In the genomic region with DNA sequence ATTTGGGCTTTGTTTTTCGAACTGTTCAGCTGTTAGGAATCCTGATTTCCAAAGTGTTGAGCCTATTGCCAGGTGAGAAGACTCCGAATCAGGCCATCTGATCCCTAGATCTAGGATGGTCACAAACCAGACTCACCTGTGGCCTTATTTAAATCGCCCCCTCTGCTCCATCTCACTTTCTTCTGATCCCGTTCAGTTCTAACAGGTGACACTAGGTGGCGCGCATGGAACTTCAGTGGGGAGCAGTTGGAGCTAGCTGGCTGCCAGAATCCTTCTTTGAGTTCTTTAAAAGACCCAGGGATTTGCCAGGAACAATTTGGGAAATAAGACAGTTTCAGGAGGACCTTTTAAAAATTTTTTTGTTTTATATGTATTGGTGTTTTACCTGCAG, we compare ENCODE assay signal across 8 mouse cellular contexts. TPM values are rescaled to one million over a fixed set of nuclear protein-coding genes. Genes with fewer than 3 reads are reported as not detected.
DNase-seq lines count a peak whose midpoint lies in the region; ATAC-seq and TF ChIP-seq lines count a peak whose summit lies in the region.

No protein-coding gene starts in this region.

- no peak overlapping the region; the same call in 1 of the 2 replicates for H3K4me2 ChIP-seq in embryonic facial prominence, embryonic 14.5 days (ENCODE audit: low read depth, low read length)
- no peak overlapping the region for H3K4me2 ChIP-seq in heart, postnatal 0 days (ENCODE audit: low read depth, low read length)
- no peak overlapping the region for H3K4me2 ChIP-seq in neural tube, embryonic 15.5 days

- peak; percentile 72; the same call in 1 of the 2 replicates for ATAC-seq in embryonic facial prominence, embryonic 14.5 days (ENCODE audit: low read depth)
- ATAC-seq in heart, postnatal 0 days (ENCODE audit: insufficient read depth, low read depth), result peak; percentile 64
- peak; percentile 84; the same call in 1 of the 2 replicates for ATAC-seq in neural tube, embryonic 15.5 days (ENCODE audit: low FRiP score)

- 8% methylated on average over 6 of the region's 6 CpGs for WGBS in embryonic facial prominence, embryonic 14.5 days
- 7% methylated on average over 6 of the region's 6 CpGs for WGBS in heart, postnatal 0 days
- WGBS in neural tube, embryonic 15.5 days, result 13% methylated on average over 6 of the region's 6 CpGs

- peaks cover 5% of the 10 kb centered on the region; the same call in 1 of the 2 replicates for H3K4me1 ChIP-seq in embryonic facial prominence, embryonic 14.5 days (ENCODE audit: control insufficient read depth, insufficient read depth, low read length)
- H3K4me1 ChIP-seq in heart, postnatal 0 days (ENCODE audit: control insufficient read depth, insufficient read depth), result no peaks in the 10 kb centered on the region
- no peaks in the 10 kb centered on the region for H3K4me1 ChIP-seq in neural tube, embryonic 15.5 days
- no peaks in the 10 kb centered on the region; the same call in 1 of the 2 replicates for H3K4me1 ChIP-seq in testis, adult 2 months (ENCODE audit: control insufficient read depth, insufficient read depth, low read length)

- peak; percentile 61 for TF ChIP-seq CTCF in C2C12 (IDR thresholded peaks at IDR 0.05; ENCODE audit: control insufficient read depth, insufficient read depth, insufficient read length)
- peak; percentile 97 for TF ChIP-seq CTCF in heart, postnatal 0 days (IDR thresholded peaks at IDR 0.05; ENCODE audit: low read depth)
- peak; percentile 57; the same call in 1 of the 2 replicates for TF ChIP-seq CTCF in testis, adult 2 months (IDR thresholded peaks at IDR 0.05; ENCODE audit: control insufficient read depth, insufficient read depth, insufficient replicate concordance, low read depth, low read length)

- no peak overlapping the region; the same call in 1 of the 2 replicates for H3K27ac ChIP-seq in embryonic facial prominence, embryonic 14.5 days (replicated peaks; ENCODE audit: low read depth, low read length)
- no peak overlapping the region for H3K27ac ChIP-seq in heart, postnatal 0 days (ENCODE audit: low read depth)
- H3K27ac ChIP-seq in neural tube, embryonic 15.5 days (replicated peaks), result no peak overlapping the region
- no peak overlapping the region for H3K27ac ChIP-seq in testis, adult 2 months (ENCODE audit: control insufficient read depth, insufficient read depth, low read depth, low read length)

- no peaks in the 10 kb centered on the region for H3K36me3 ChIP-seq in C2C12 (ENCODE audit: control insufficient read depth, insufficient read depth)
- H3K36me3 ChIP-seq in embryonic facial prominence, embryonic 14.5 days (ENCODE audit: control insufficient read depth, insufficient read depth, low read length), result no peaks in the 10 kb centered on the region
- no peaks in the 10 kb centered on the region for H3K36me3 ChIP-seq in heart, postnatal 0 days (replicated peaks; ENCODE audit: control insufficient read depth, insufficient read depth, low read length)
- H3K36me3 ChIP-seq in neural tube, embryonic 15.5 days, result no peaks in the 10 kb centered on the region
- no peaks in the 10 kb centered on the region for H3K36me3 ChIP-seq in testis, adult 2 months (ENCODE audit: control insufficient read depth, insufficient read depth, low read length)

- H3K4me3 ChIP-seq in C2C12 (ENCODE audit: insufficient read depth, poor library complexity, severe bottlenecking), result no peak overlapping the region
- H3K4me3 ChIP-seq in embryonic facial prominence, embryonic 14.5 days (ENCODE audit: low read depth, low read length), result no peak overlapping the region
- H3K4me3 ChIP-seq in heart, postnatal 0 days (ENCODE audit: low read depth, low read length), result no peak overlapping the region
- H3K4me3 ChIP-seq in neural tube, embryonic 15.5 days (replicated peaks), result no peak overlapping the region
- no peak overlapping the region for H3K4me3 ChIP-seq in testis, adult 2 months (ENCODE audit: control insufficient read depth, low read depth, low read length)

- DNase-seq in adrenal gland, postnatal 36 days, result peak; percentile 81 to 84
- DNase-seq in embryonic facial prominence, embryonic 14.5 days (ENCODE audit: low spot score), result peak; percentile 92
- DNase-seq in heart, postnatal 0 days (ENCODE audit: low spot score), result peak; percentile 75
- peak; percentile 82 to 91 for DNase-seq in kidney, postnatal 25 days
- DNase-seq in lung, adult 18-20 months, result peak; percentile 73 to 79

- no peaks in the 10 kb centered on the region for H3K79me3 ChIP-seq in C2C12 (ENCODE audit: low read depth)

- no peaks in the 10 kb centered on the region for H3K79me2 ChIP-seq in C2C12 (ENCODE audit: control insufficient read depth, insufficient read depth)

- TF ChIP-seq POLR2A in testis, adult 2 months (IDR thresholded peaks at IDR 0.05; ENCODE audit: control insufficient read depth, low read depth, low read length), result no peak

- no peak for TF ChIP-seq EP300 in heart, postnatal 0 days (IDR thresholded peaks at IDR 0.05; ENCODE audit: low read depth)

- H3K9me3 ChIP-seq in embryonic facial prominence, embryonic 14.5 days (ENCODE audit: control insufficient read depth, low read length), result no peaks in the 10 kb centered on the region
- H3K9me3 ChIP-seq in heart, postnatal 0 days (replicated peaks; ENCODE audit: control insufficient read depth, low read length), result no peaks in the 10 kb centered on the region
- no peaks in the 10 kb centered on the region for H3K9me3 ChIP-seq in neural tube, embryonic 15.5 days (replicated peaks)

- H3K27me3 ChIP-seq in C2C12 (ENCODE audit: control insufficient read depth, insufficient read depth, insufficient read length), result no peaks in the 10 kb centered on the region
- H3K27me3 ChIP-seq in embryonic facial prominence, embryonic 14.5 days (replicated peaks; ENCODE audit: control insufficient read depth, insufficient read depth, low read length), result no peaks in the 10 kb centered on the region
- no peaks in the 10 kb centered on the region for H3K27me3 ChIP-seq in heart, postnatal 0 days (ENCODE audit: control insufficient read depth, insufficient read depth, low read length)
- H3K27me3 ChIP-seq in neural tube, embryonic 15.5 days (replicated peaks), result no peaks in the 10 kb centered on the region; the same call in 1 of the 2 replicates
- H3K27me3 ChIP-seq in testis, adult 2 months (ENCODE audit: control insufficient read depth, insufficient read depth, low read length), result no peaks in the 10 kb centered on the region

- H3K9ac ChIP-seq in embryonic facial prominence, embryonic 14.5 days (ENCODE audit: low read depth, low read length), result no peak overlapping the region
- H3K9ac ChIP-seq in heart, postnatal 0 days (replicated peaks; ENCODE audit: low read depth, low read length), result no peak overlapping the region
- no peak overlapping the region for H3K9ac ChIP-seq in neural tube, embryonic 15.5 days (replicated peaks)

- H3ac ChIP-seq in C2C12 (ENCODE audit: control insufficient read depth, insufficient read length, low read depth), result no peak overlapping the region

TF ChIP-seq in C2C12, 6 proteins besides CTCF, POLR2A, EP300 and RAD21:
- TF ChIP-seq FOSL1 (IDR thresholded peaks at IDR 0.05; ENCODE audit: insufficient read depth, low read length, poor library complexity, severe bottlenecking) (no peak), MYOG (IDR thresholded peaks at IDR 0.05; ENCODE audit: control insufficient read depth, extremely low read depth, insufficient read length) (no peak), CEBPB (IDR thresholded peaks at IDR 0.05; ENCODE audit: low read depth) (no peak), MAX (IDR thresholded peaks at IDR 0.05) (no peak), MYOD1 (IDR thresholded peaks at IDR 0.05; ENCODE audit: control insufficient read depth, insufficient read length, low read depth) (no peak), USF1 (IDR thresholded peaks at IDR 0.05; ENCODE audit: low read depth) (no peak)

RNA-seq across cellular contexts. Expression of a gene that starts 12.5 kb away (rescaled TPM):
- polyA plus RNA-seq in C2C12 (2012; fragmentation: generic; extraction: Trizol), result 5.3 TPM
- total RNA-seq in adrenal gland, postnatal 36 days (2021), result 10 to 100 TPM; 35.0 to 40.0 TPM
- 34.1 and 34.5 TPM in 2 replicates for polyA plus RNA-seq in embryonic facial prominence, embryonic 14.5 days (2014; fragmentation: Nextera tagmentation; extraction: Ambion mirVana)
- 19.3 and 40.9 TPM in 2 replicates for total RNA-seq in heart, postnatal 0 days (2014; rRNA removed; ENCODE audit: low replicate concordance)
- polyA plus RNA-seq in heart, postnatal 0 days (2015; fragmentation: Nextera tagmentation; extraction: Ambion mirVana), result 13.4 and 13.6 TPM in 2 replicates
- 28.3 and 30.3 TPM in 2 replicates for polyA plus RNA-seq in neural tube, embryonic 15.5 days (2015; fragmentation: Nextera tagmentation; extraction: Ambion mirVana)
- polyA plus RNA-seq in testis, adult 2 months (2012; rRNA removed), result 26.9 and 28.0 TPM in 2 replicates

RNA-seq across cellular contexts. Expression of a gene that starts 48.8 kb away (rescaled TPM):
- not detected for polyA plus RNA-seq in C2C12 (2012; fragmentation: generic; extraction: Trizol)
- not detected for total RNA-seq in adrenal gland, postnatal 36 days (2021)
- polyA plus RNA-seq in embryonic facial prominence, embryonic 14.5 days (2014; fragmentation: Nextera tagmentation; extraction: Ambion mirVana), result 0.07 TPM in 1 of 2 replicates, not detected in the other
- not detected in 2 replicates for total RNA-seq in heart, postnatal 0 days (2014; rRNA removed; ENCODE audit: low replicate concordance)
- polyA plus RNA-seq in heart, postnatal 0 days (2015; fragmentation: Nextera tagmentation; extraction: Ambion mirVana), result 0.04 TPM in 1 of 2 replicates, not detected in the other
- 0.19 and 0.35 TPM in 2 replicates for polyA plus RNA-seq in neural tube, embryonic 15.5 days (2015; fragmentation: Nextera tagmentation; extraction: Ambion mirVana)
- polyA plus RNA-seq in testis, adult 2 months (2012; rRNA removed), result 50.4 and 66.3 TPM in 2 replicates

Comparison
In these comparisons a context has a peak if more than half of its experiments do, and no peak if none do; other contexts are left out.
1. RNA of a gene that starts 48.8 kb away (polyA plus RNA-seq): 50.4 to 66.3 TPM in testis, adult 2 months; 0.19 to 0.35 TPM in neural tube, embryonic 15.5 days, 0.07 TPM in embryonic facial prominence, embryonic 14.5 days, 0.04 TPM in heart, postnatal 0 days and not detected in C2C12 (single experiment); every median in the first group is over 10 times any median in the second.
2. Peak in every context shown above with its lines, with median percentiles within 50 percentile points of each other: CTCF ChIP-seq, DNase-seq and ATAC-seq.